Comparison of ENCODE assay signal across 10 mouse cellular contexts in the genomic region with DNA sequence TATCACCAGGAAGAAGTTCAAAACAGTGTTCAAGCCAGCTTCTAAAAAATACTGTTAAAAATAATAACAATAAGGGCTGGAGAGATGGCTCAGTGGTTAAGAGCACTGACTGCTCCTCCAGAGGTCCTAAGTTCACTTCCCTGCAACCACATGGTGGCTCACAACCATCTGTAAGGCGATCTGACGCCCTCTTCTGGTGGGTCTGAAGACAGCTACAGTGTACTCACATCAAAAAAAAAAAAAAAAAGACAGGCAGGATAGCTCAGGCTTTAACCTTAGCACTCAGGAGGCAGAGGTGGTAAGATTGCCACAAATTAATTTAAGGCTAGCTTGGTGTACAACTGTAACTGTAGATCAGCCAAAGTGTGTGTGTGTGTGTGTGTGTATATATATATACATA. TPM values are rescaled to one million over a fixed set of nuclear protein-coding genes. Genes with fewer than 3 reads are reported as not detected.
DNase-seq lines count a peak whose midpoint lies in the region; ATAC-seq lines count a peak whose summit lies in the region.
"Had no signal": no experiment of that assay in that cellular context is flagged by ENCODE, and none has a peak within 500 bp of the region (broad histone marks: within the 10 kb centered on the region; RNA-seq: fewer than 3 reads in every experiment).

No protein-coding gene starts in this region.

- 4% methylated on average over 2 of the region's 2 CpGs for WGBS in kidney, embryonic 16.5 days
- WGBS in forebrain, embryonic 12.5 days: 0% methylated on average over 2 of the region's 2 CpGs

- no peaks in the 10 kb centered on the region for H3K36me3 ChIP-seq in kidney, embryonic 16.5 days (ENCODE audit: insufficient read depth, low read length)
- no peaks in the 10 kb centered on the region for H3K36me3 ChIP-seq in forebrain, embryonic 12.5 days (replicated peaks)

- no peak overlapping the region for H3K4me3 ChIP-seq in kidney, embryonic 16.5 days (ENCODE audit: low read length)
- no peak overlapping the region for H3K4me3 ChIP-seq in forebrain, embryonic 12.5 days (replicated peaks)
- H3K4me3 ChIP-seq: erythroblast, embryonic 14.5 days; megakaryocyte, embryonic 14.5 days had no signal

- no peak overlapping the region for H3K27ac ChIP-seq in kidney, embryonic 16.5 days (ENCODE audit: low read length)
- no peak overlapping the region for H3K27ac ChIP-seq in forebrain, embryonic 12.5 days

- peaks cover 25% of the 10 kb centered on the region for H3K4me1 ChIP-seq in kidney, embryonic 16.5 days (ENCODE audit: insufficient read depth, low read length)
- H3K4me1 ChIP-seq in forebrain, embryonic 12.5 days: peaks cover 26% of the 10 kb centered on the region

- no peak for ATAC-seq in kidney, embryonic 16.5 days (ENCODE audit: low FRiP score, low TSS enrichment)
- ATAC-seq in forebrain, embryonic 12.5 days (ENCODE audit: low FRiP score): no peak
- no peak for ATAC-seq in frontal cortex, adult (ENCODE audit: low TSS enrichment)

- DNase-seq in kidney, adult 8-10 months: peak; percentile 36
- peak; percentile 88 for DNase-seq in ES-CJ7 (ENCODE audit: low read depth, low spot score)
- peak; percentile 55 for DNase-seq in c-Kit-positive CD71-positive TER-119-positive erythroid progenitor cells, embryonic 14.5 days (ENCODE audit: low spot score)
- peak; percentile 58 for DNase-seq in lung, postnatal 36 days
- no peak for DNase-seq in yolk sac, embryonic 10.5 days (ENCODE audit: low spot score)

- no peaks in the 10 kb centered on the region for H3K27me3 ChIP-seq in kidney, embryonic 16.5 days (ENCODE audit: insufficient read depth, low read length)
- no peaks in the 10 kb centered on the region; the same call in 1 of the 2 replicates for H3K27me3 ChIP-seq in forebrain, embryonic 12.5 days

- no peak overlapping the region for H3K4me2 ChIP-seq in kidney, embryonic 16.5 days (replicated peaks; ENCODE audit: low read depth, low read length)
- H3K4me2 ChIP-seq in forebrain, embryonic 12.5 days: no peak overlapping the region

- H3K9me3 ChIP-seq in kidney, embryonic 16.5 days (ENCODE audit: low read length): no peaks in the 10 kb centered on the region
- no peaks in the 10 kb centered on the region for H3K9me3 ChIP-seq in forebrain, embryonic 12.5 days
- H3K9me3 ChIP-seq: megakaryocyte, embryonic 14.5 days had no signal

- no peak overlapping the region for H3K9ac ChIP-seq in kidney, embryonic 16.5 days (replicated peaks; ENCODE audit: low read length)
- no peak overlapping the region for H3K9ac ChIP-seq in forebrain, embryonic 12.5 days

RNA-seq across cellular contexts. Expression of a gene that starts 2.4 kb away (rescaled TPM):
- 9.1 and 10.1 TPM in 2 replicates for polyA plus RNA-seq in kidney, embryonic 16.5 days (2015; fragmentation: Nextera tagmentation; extraction: Ambion mirVana)
- 6.7 and 8.2 TPM in 2 replicates for polyA plus RNA-seq in forebrain, embryonic 12.5 days (2016; fragmentation: Nextera tagmentation; extraction: Ambion mirVana)
- polyA plus RNA-seq: erythroblast, embryonic 14.5 days had no signal

RNA-seq across cellular contexts. Expression of a gene that starts 5.8 kb away (rescaled TPM):
- 8.3 and 12.1 TPM in 2 replicates for polyA plus RNA-seq in kidney, embryonic 16.5 days (2015; fragmentation: Nextera tagmentation; extraction: Ambion mirVana)
- polyA plus RNA-seq in forebrain, embryonic 12.5 days (2016; fragmentation: Nextera tagmentation; extraction: Ambion mirVana): 5.2 and 8.5 TPM in 2 replicates

RNA-seq across cellular contexts. Expression of a gene that starts 13.7 kb away (rescaled TPM):
- 25.1 and 29.6 TPM in 2 replicates for polyA plus RNA-seq in kidney, embryonic 16.5 days (2015; fragmentation: Nextera tagmentation; extraction: Ambion mirVana)
- 10.0 and 10.5 TPM in 2 replicates for polyA plus RNA-seq in forebrain, embryonic 12.5 days (2016; fragmentation: Nextera tagmentation; extraction: Ambion mirVana)

RNA-seq across cellular contexts. Expression of a gene that starts 34.3 kb away (rescaled TPM):
- polyA plus RNA-seq in kidney, embryonic 16.5 days (2015; fragmentation: Nextera tagmentation; extraction: Ambion mirVana): 89.6 and 92.9 TPM in 2 replicates
- 110 and 111 TPM in 2 replicates for polyA plus RNA-seq in forebrain, embryonic 12.5 days (2016; fragmentation: Nextera tagmentation; extraction: Ambion mirVana)

RNA-seq across cellular contexts. Expression of a gene that starts 57.2 kb away (rescaled TPM):
- polyA plus RNA-seq in kidney, embryonic 16.5 days (2015; fragmentation: Nextera tagmentation; extraction: Ambion mirVana): 0.46 and 1.0 TPM in 2 replicates
- polyA plus RNA-seq in forebrain, embryonic 12.5 days (2016; fragmentation: Nextera tagmentation; extraction: Ambion mirVana): 1.2 and 1.3 TPM in 2 replicates
- polyA plus RNA-seq: erythroblast, embryonic 14.5 days had no signal
